Mouse (Mus musculus): ENCODE measurements at regions not wholly inside any gene's neighbourhood (a gene's known extent, or its start where the extent isn't known, plus 50 kb on each side); places are given as distances from the start of the nearest gene placed in this dataset.

- Histone ChIP-seq H3K36me3 (no peaks in the 10 kb centered on the region), H3K27me3 (ENCODE audit: low read depth, poor library complexity, severe bottlenecking) (no peaks in the 10 kb centered on the region), H3K9me3 (replicated peaks) (no peaks in the 10 kb centered on the region), H3K4me1 (no peaks in the 10 kb centered on the region), H3K27ac (no peak overlapping the region), H3K4me3 (no peak overlapping the region)
- DNase-seq (ENCODE audit: low spot score), result no peak
- 89% methylated on average over 3 of the region's 3 CpGs for WGBS
Observed at GRCm38 (mm10) chr9:91958421-91958820, 234.3 kb upstream of the Plscr5 start.

DNA sequence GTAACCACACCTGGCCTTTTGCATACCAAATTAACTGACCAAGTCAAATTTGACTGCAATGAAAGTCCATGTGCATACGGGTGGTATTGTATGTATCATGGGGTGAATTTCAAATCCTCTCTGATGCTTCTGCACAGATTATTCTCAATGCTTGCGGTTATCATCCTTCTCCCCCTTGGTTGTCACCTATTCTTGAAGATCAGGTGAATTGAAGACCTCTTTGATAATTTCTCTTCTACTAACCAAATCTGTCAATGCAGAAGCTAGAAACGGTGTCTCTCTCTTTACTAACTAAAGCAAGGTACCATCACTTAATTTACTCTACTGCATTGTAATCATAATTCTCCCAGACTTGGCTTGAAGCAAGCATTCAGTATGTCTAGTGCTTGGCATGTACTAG lies 235.7 kb upstream of the Plscr5 start:
- Histone ChIP-seq H3K27ac (no peak overlapping the region), H3K4me1 (no peaks in the 10 kb centered on the region), H3K27me3 (ENCODE audit: low read depth, poor library complexity, severe bottlenecking) (no peaks in the 10 kb centered on the region), H3K36me3 (no peaks in the 10 kb centered on the region), H3K4me3 (no peak overlapping the region), H3K9me3 (replicated peaks) (no peaks in the 10 kb centered on the region)
- no peak for DNase-seq (ENCODE audit: low spot score)
- WGBS, result 93% methylated on average over 3 of the region's 3 CpGs

GRCm38 (mm10) chr9:91948746-91949145 lies 244.0 kb upstream of the Plscr5 start:
- no peak overlapping the region for H3K27ac ChIP-seq
- H3K9me3 ChIP-seq (replicated peaks), result no peaks in the 10 kb centered on the region
- H3K36me3 ChIP-seq, result no peaks in the 10 kb centered on the region
- WGBS, result 57% methylated on average over 1 of the region's 1 CpGs
- H3K4me3 ChIP-seq, result no peak overlapping the region
- H3K27me3 ChIP-seq (ENCODE audit: low read depth, poor library complexity, severe bottlenecking), result no peaks in the 10 kb centered on the region
- no peak for DNase-seq (ENCODE audit: low spot score)
- H3K4me1 ChIP-seq, result no peaks in the 10 kb centered on the region

- Histone ChIP-seq H3K4me3 (no peak overlapping the region), H3K27me3 (ENCODE audit: low read depth, poor library complexity, severe bottlenecking) (no peaks in the 10 kb centered on the region), H3K36me3 (no peaks in the 10 kb centered on the region), H3K4me1 (no peaks in the 10 kb centered on the region), H3K9me3 (replicated peaks) (no peaks in the 10 kb centered on the region), H3K27ac (no peak overlapping the region)
- 85% methylated on average over 1 of the region's 1 CpGs for WGBS
- DNase-seq (ENCODE audit: low spot score), result no peak
Observed at GRCm38 (mm10) chr9:91942001-91942400, 250.7 kb upstream of the Plscr5 start.

DNA sequence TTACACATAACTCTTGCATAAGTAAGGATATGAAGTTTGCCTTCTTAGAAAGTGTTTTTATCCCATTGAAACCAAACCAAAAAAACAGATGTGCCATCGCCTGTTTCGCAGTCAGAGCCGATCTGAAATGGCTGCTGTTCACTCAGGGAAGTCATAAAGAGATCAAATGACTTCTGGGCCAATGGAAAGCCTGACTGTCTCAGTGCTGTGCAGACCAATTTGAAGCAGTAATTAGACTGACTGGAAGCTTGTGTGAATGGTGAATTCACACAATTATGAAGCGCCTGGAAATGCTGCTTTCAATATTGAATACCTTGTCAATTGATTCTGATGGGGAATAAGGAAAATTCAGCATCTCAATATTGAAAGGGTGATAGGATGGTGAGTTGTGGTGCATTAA lies 254.0 kb upstream of the Plscr5 start:
- no peaks in the 10 kb centered on the region for H3K4me1 ChIP-seq
- no peak for DNase-seq (ENCODE audit: low spot score)

GRCm38 (mm10) chr9:91904066-91904465 lies 288.7 kb upstream of the Plscr5 start:
- Histone ChIP-seq H3K27me3 (ENCODE audit: low read depth, poor library complexity, severe bottlenecking) (no peaks in the 10 kb centered on the region), H3K4me3 (no peak overlapping the region), H3K9me3 (replicated peaks) (no peaks in the 10 kb centered on the region), H3K36me3 (no peaks in the 10 kb centered on the region), H3K27ac (no peak overlapping the region), H3K4me1 (no peaks in the 10 kb centered on the region)
- 91% methylated on average over 5 of the region's 5 CpGs for WGBS
- DNase-seq (ENCODE audit: low spot score), result no peak

More for the DNA sequence above, 254.0 kb upstream of the Plscr5 start:
- no peak overlapping the region for H3K27ac ChIP-seq
- no peaks in the 10 kb centered on the region for H3K27me3 ChIP-seq (ENCODE audit: low read depth, poor library complexity, severe bottlenecking)
- no peaks in the 10 kb centered on the region for H3K9me3 ChIP-seq (replicated peaks)
- H3K36me3 ChIP-seq, result no peaks in the 10 kb centered on the region
- 49% methylated on average over 4 of the region's 4 CpGs for WGBS
- no peak overlapping the region for H3K4me3 ChIP-seq

DNA sequence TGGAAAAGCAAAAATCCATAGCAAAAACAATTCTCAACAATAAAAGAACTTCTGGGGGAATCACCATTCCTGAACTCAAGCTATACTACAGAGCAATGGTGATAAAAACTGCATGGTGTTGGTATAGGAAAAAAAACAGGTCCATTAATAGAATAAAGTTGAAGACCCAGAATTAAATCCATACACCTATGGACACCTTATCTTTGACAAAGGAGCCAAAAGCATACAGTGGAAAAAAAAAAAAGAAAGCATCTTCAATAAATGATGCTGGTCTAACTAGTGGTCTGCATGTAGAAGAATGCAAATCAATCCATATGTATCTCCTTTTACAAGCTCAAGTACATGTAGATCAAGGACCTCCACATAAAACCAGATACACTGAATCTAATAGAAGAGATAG lies 291.8 kb upstream of the Plscr5 start:
- H3K36me3 ChIP-seq, result no peaks in the 10 kb centered on the region
- DNase-seq (ENCODE audit: low spot score), result no peak
- no peak overlapping the region for H3K4me3 ChIP-seq
- H3K4me1 ChIP-seq, result no peaks in the 10 kb centered on the region
- H3K27ac ChIP-seq, result no peak overlapping the region
- no peaks in the 10 kb centered on the region for H3K9me3 ChIP-seq (replicated peaks)
- no peaks in the 10 kb centered on the region for H3K27me3 ChIP-seq (ENCODE audit: low read depth, poor library complexity, severe bottlenecking)

DNA sequence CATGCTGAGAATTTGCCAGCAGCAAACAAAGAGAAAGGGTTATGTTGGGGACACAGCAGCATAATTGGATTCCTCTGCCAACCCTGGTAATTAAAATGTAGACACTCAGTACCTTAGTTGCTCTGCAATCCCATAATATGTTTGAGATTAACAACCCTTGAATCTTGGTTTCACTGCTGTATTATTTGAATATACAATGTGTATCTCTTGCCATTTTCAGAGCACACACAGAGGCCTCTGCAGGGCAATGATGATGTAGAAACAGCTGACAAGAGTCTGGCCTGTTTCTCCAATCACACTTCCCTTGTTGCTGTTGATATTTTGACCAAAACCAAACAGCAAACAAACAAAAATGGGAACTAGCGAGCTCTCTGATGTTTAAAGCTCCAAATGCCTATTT lies 315.9 kb upstream of the Plscr5 start:
- H3K4me1 ChIP-seq, result no peaks in the 10 kb centered on the region
- no peaks in the 10 kb centered on the region for H3K27me3 ChIP-seq (ENCODE audit: low read depth, poor library complexity, severe bottlenecking)
- H3K36me3 ChIP-seq, result no peaks in the 10 kb centered on the region
- H3K9me3 ChIP-seq (replicated peaks), result no peaks in the 10 kb centered on the region
- WGBS, result 88% methylated on average over 1 of the region's 1 CpGs
- H3K27ac ChIP-seq, result no peak overlapping the region
- DNase-seq (ENCODE audit: low spot score), result no peak
- H3K4me3 ChIP-seq, result no peak overlapping the region

- no peak for DNase-seq (ENCODE audit: low spot score)
- Histone ChIP-seq H3K4me1 (no peaks in the 10 kb centered on the region), H3K9me3 (replicated peaks) (no peaks in the 10 kb centered on the region), H3K4me3 (no peak overlapping the region), H3K36me3 (no peaks in the 10 kb centered on the region), H3K27ac (no peak overlapping the region), H3K27me3 (ENCODE audit: low read depth, poor library complexity, severe bottlenecking) (no peaks in the 10 kb centered on the region)
- WGBS, result 66% methylated on average over 3 of the region's 3 CpGs
Observed at GRCm38 (mm10) chr9:91831556-91831955, 361.2 kb upstream of the Plscr5 start.

DNA sequence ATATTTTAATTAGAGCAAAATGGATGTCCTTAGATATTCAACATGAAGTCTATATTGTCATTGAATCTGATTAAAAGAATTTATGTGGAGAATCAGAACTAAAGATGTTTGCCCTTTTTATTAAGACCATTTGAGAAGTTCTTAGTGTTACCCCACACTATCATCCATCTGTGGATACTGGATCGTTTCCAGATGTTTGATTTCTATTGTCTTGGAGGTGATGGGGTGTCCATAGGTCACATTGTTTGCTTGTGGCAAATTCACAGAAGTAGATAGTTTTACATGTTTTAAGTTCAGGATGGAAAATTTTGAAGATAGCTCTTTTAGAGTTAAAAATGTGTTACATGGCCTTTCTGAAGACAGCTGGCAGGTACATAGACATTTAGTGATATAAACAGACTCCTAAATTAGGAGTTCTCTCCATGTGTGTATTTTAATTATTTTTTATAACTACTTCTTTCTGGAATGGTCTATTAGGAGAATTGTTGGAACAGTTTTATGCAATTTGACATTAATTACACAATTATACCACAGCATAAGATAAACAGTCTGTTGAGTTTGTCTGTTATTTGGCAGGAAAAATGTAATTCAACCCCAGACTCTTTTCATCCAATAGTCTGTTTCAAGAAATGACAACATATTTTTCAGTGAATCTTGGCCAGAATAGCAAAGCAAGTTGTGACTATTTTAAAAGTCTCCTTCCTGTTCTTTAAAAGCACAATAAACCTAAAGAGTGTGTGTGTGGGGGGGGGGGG lies 368.8 kb upstream of the Plscr5 start:
- Histone ChIP-seq H3K36me3 (no peaks in the 10 kb centered on the region), H3K9me3 (replicated peaks) (no peaks in the 10 kb centered on the region), H3K27ac (no peak overlapping the region), H3K4me1 (no peaks in the 10 kb centered on the region), H3K4me3 (no peak overlapping the region), H3K27me3 (ENCODE audit: low read depth, poor library complexity, severe bottlenecking) (no peaks in the 10 kb centered on the region)
- DNase-seq (ENCODE audit: low spot score), result no peak
- WGBS, result 79% methylated on average over 1 of the region's 1 CpGs

GRCm38 (mm10) chr9:91818616-91819328 lies 374.0 kb upstream of the Plscr5 start:
- DNase-seq (ENCODE audit: low spot score), result no peak
- H3K27ac ChIP-seq, result no peak overlapping the region
- H3K4me1 ChIP-seq, result no peaks in the 10 kb centered on the region
- no peaks in the 10 kb centered on the region for H3K9me3 ChIP-seq (replicated peaks)
- WGBS, result 87% methylated on average over 13 of the region's 13 CpGs
- H3K36me3 ChIP-seq, result no peaks in the 10 kb centered on the region
- no peak overlapping the region for H3K4me3 ChIP-seq
- H3K27me3 ChIP-seq (ENCODE audit: low read depth, poor library complexity, severe bottlenecking), result no peaks in the 10 kb centered on the region

DNA sequence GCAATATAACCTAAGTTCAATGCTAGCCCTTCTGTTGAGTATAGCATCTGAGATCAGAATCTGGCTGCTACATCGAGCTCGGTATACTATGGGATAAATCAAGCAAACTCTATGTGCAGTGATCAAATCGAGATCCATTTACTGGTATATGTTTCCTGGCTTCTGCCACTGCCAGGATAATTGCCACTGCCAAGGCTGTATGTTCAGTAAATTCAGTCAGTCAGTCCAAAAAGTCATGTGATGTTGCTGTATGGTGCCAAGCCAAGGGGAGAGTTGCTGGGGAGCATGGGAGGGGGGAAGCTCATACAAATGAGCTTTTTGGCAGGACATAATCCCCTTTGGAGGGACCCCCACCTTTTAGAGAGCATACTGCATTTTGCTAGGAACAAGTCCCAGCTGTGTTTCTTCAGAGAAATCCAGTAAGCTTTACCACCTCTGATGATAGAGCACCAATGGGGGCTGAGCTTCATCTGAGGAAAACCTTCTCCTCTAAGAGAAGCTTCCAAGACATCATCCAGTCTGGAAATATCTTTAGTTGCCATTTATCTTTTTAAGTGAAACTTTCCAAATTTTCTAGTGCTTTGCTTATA lies 389.3 kb upstream of the Plscr5 start:
- Histone ChIP-seq H3K36me3 (no peaks in the 10 kb centered on the region), H3K9me3 (replicated peaks) (no peaks in the 10 kb centered on the region), H3K4me3 (no peak overlapping the region), H3K27me3 (ENCODE audit: low read depth, poor library complexity, severe bottlenecking) (no peaks in the 10 kb centered on the region), H3K27ac (no peak overlapping the region), H3K4me1 (no peaks in the 10 kb centered on the region)
- WGBS, result 91% methylated on average over 3 of the region's 3 CpGs
- DNase-seq (ENCODE audit: low spot score), result no peak

DNA sequence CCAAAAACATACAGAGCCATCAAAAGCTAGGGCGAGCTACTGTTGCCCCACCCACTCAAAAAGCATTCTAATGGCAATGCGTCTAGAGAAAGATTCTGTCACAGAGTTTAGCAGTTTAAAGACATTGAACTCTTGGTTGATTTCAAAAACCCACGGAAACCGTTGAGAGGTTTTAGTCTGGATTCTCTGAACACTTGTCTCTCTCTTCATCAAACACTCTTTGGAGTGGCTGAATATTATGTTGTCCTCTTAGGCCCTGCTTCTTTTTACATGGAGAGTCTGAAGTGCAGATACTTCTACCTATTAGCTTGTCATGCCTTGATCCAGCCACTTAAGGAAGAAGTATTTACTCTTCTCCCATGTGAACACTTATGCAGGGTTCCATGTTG lies 393.9 kb upstream of the Plscr5 start:
- no peaks in the 10 kb centered on the region for H3K9me3 ChIP-seq (replicated peaks)
- H3K4me3 ChIP-seq, result no peak overlapping the region
- H3K4me1 ChIP-seq, result no peaks in the 10 kb centered on the region
- H3K36me3 ChIP-seq, result no peaks in the 10 kb centered on the region
- DNase-seq (ENCODE audit: low spot score), result no peak
- WGBS, result 90% methylated on average over 4 of the region's 4 CpGs
- no peak overlapping the region for H3K27ac ChIP-seq
- H3K27me3 ChIP-seq (ENCODE audit: low read depth, poor library complexity, severe bottlenecking), result no peaks in the 10 kb centered on the region

Measured in limb, embryonic 10.5 days (tissue).